Mouse (Mus musculus) CH12.LX (cell line): Measurements from ENCODE around the gene Slc2a3. TPM values are rescaled to one million over a fixed set of nuclear protein-coding genes. Genes with fewer than 3 reads are reported as not detected.

Experiments
- DNase-seq: peaks from one replicate; pipeline ENCODE4 v3.0.0-alpha.2; 2013; ENCODE audit errors: extremely low read depth
- H3K27ac ChIP-seq: 2 replicates; pipeline ENCODE4 v1.5.1; 2012; ENCODE audit warnings: low read depth, mild to moderate bottlenecking, control low read depth, moderate library complexity; ENCODE audit not compliant: insufficient read depth
- H3K27me3 ChIP-seq: replicated peaks from 2 replicates; pipeline ENCODE3; 2012; ENCODE audit warnings: inconsistent platforms
- H3K36me3 ChIP-seq, 2 experiments: replicated peaks in 1 of 2; 2 replicates each; pipeline versions ENCODE3 to v1.6.1; 2012; ENCODE audit warnings: inconsistent platforms in 1 of 2, low read length in 1 of 2, mild to moderate bottlenecking in 1 of 2, mixed read lengths in 1 of 2, moderate library complexity in 1 of 2; ENCODE audit not compliant: control insufficient read depth in 1 of 2, insufficient read depth in 1 of 2
- H3K4me1 ChIP-seq, 2 experiments: 2 replicates each; pipeline ENCODE4 v1.6.1; 2012; ENCODE audit warnings: inconsistent platforms in 1 of 2, moderate library complexity in 1 of 2; ENCODE audit not compliant: insufficient read depth in 2 of 2, control insufficient read depth in 1 of 2
- H3K4me2 ChIP-seq: 2 replicates; pipeline ENCODE4 v1.6.1; 2012; ENCODE audit warnings: low read depth, mild to moderate bottlenecking, control low read depth; ENCODE audit not compliant: poor library complexity, insufficient read depth, severe bottlenecking
- H3K4me3 ChIP-seq, 3 experiments: fragments of 150-350 bp in 1 of 3; sonication (generic) in 1 of 3; replicated peaks in 1 of 3; 2 replicates each; pipeline versions ENCODE3 to v1.5.1; 2011 to 2012; ENCODE audit warnings: low read depth in 2 of 3, low read length in 2 of 3, mild to moderate bottlenecking in 2 of 3, moderate library complexity in 2 of 3, control low read depth in 1 of 3, improper control_type of control experiment in 1 of 3, inconsistent platforms in 1 of 3, mixed read lengths in 1 of 3; ENCODE audit not compliant: poor library complexity in 1 of 3
- H3K79me2 ChIP-seq: replicated peaks from 2 replicates; pipeline ENCODE4 v1.6.1; 2012; ENCODE audit warnings: mild to moderate bottlenecking, moderate library complexity; ENCODE audit not compliant: control insufficient read depth, poor library complexity, insufficient read depth, severe bottlenecking; ENCODE audit errors: extremely low read depth
- H3K9ac ChIP-seq: 2 replicates; pipeline ENCODE4 v1.6.1; 2012; ENCODE audit warnings: low read depth, mild to moderate bottlenecking, control low read depth, moderate library complexity; ENCODE audit not compliant: insufficient read depth
- H3K9me3 ChIP-seq: replicated peaks from 2 replicates; pipeline ENCODE3; 2012; ENCODE audit warnings: low read length, inconsistent platforms, mixed read lengths
- CHD2 ChIP-seq: IDR thresholded peaks from 2 replicates; pipeline ENCODE4 v1.6.1; 2011; ENCODE audit warnings: low read length, improper control_type of control experiment
- CTCF ChIP-seq, 2 experiments: IDR thresholded peaks in 1 of 2; conservative IDR thresholded peaks in 1 of 2; 2 replicates each; pipeline ENCODE4 v1.5.1; 2011 to 2012; ENCODE audit warnings: low read depth in 2 of 2, low read length in 2 of 2, improper control_type of control experiment in 1 of 2, inconsistent platforms in 1 of 2, mild to moderate bottlenecking in 1 of 2, moderate library complexity in 1 of 2
- E2F4 ChIP-seq: IDR thresholded peaks from 2 replicates; pipeline ENCODE4 v1.6.1; 2011; ENCODE audit warnings: low read depth, low read length, improper control_type of control experiment; ENCODE audit not compliant: insufficient replicate concordance
- ELF1 ChIP-seq: IDR thresholded peaks from 2 replicates; pipeline ENCODE4 v1.6.1; 2014; ENCODE audit warnings: low read depth, mild to moderate bottlenecking, inconsistent platforms, low read length, improper control_type of control experiment
- EP300 ChIP-seq: IDR thresholded peaks from 2 replicates; pipeline ENCODE4 v1.6.1; 2011; ENCODE audit warnings: low read length, improper control_type of control experiment
- ETS1 ChIP-seq: conservative IDR thresholded peaks from 2 replicates; pipeline ENCODE4 v1.6.1; 2012; ENCODE audit warnings: low read depth, mild to moderate bottlenecking, inconsistent platforms, low read length, improper control_type of control experiment, moderate library complexity
- GABPA ChIP-seq: IDR thresholded peaks from 2 replicates; pipeline ENCODE4 v1.6.1; 2012; ENCODE audit warnings: low read depth, low read length, improper control_type of control experiment, inconsistent platforms; ENCODE audit not compliant: insufficient replicate concordance
- HCFC1 ChIP-seq: IDR thresholded peaks from 2 replicates; pipeline ENCODE4 v1.6.1; 2012; ENCODE audit warnings: low read depth, mild to moderate bottlenecking, inconsistent platforms, low read length, improper control_type of control experiment
- IRF4 ChIP-seq: IDR thresholded peaks from 2 replicates; pipeline ENCODE4 v1.6.1; 2014; ENCODE audit warnings: low read depth, mild to moderate bottlenecking, inconsistent platforms, low read length, improper control_type of control experiment
- JUND ChIP-seq: conservative IDR thresholded peaks from 2 replicates; pipeline ENCODE4 v1.6.1; 2011; ENCODE audit warnings: low read depth, low read length, improper control_type of control experiment
- MAFK ChIP-seq: IDR thresholded peaks from 2 replicates; pipeline ENCODE4 v1.6.1; 2011; ENCODE audit warnings: low read length, improper control_type of control experiment; ENCODE audit not compliant: insufficient replicate concordance
- MXI1 ChIP-seq: IDR thresholded peaks from 2 replicates; pipeline ENCODE4 v1.6.1; 2011; ENCODE audit warnings: mild to moderate bottlenecking, low read depth, low read length, improper control_type of control experiment
- MYC ChIP-seq: IDR thresholded peaks from 2 replicates; pipeline ENCODE4 v1.6.1; 2011; ENCODE audit warnings: low read depth, mild to moderate bottlenecking, improper control_type of control experiment, low read length
- NRF1 ChIP-seq: IDR thresholded peaks from 2 replicates; pipeline ENCODE4 v1.6.1; 2014; ENCODE audit warnings: low read depth, mild to moderate bottlenecking, inconsistent platforms, low read length, improper control_type of control experiment, moderate library complexity
- POLR2A ChIP-seq: IDR thresholded peaks from 2 replicates; pipeline ENCODE4 v1.6.1; 2011; ENCODE audit warnings: low read depth, mild to moderate bottlenecking, improper control_type of control experiment, low read length
- POLR2AphosphoS2 ChIP-seq: IDR thresholded peaks from 2 replicates; pipeline ENCODE4 v1.6.1; 2011; ENCODE audit warnings: low read depth, low read length, improper control_type of control experiment
- RAD21 ChIP-seq: IDR thresholded peaks from 2 replicates; pipeline ENCODE4 v1.6.1; 2011; ENCODE audit warnings: low read depth, mild to moderate bottlenecking, low read length, improper control_type of control experiment, moderate library complexity
- TBP ChIP-seq: conservative IDR thresholded peaks from 2 replicates; pipeline ENCODE4 v1.6.1; 2011; ENCODE audit warnings: low read depth, low read length, improper control_type of control experiment
- TCF12 ChIP-seq: IDR thresholded peaks from 2 replicates; pipeline ENCODE4 v1.6.1; 2014; ENCODE audit warnings: low read depth, mild to moderate bottlenecking, inconsistent platforms, low read length, improper control_type of control experiment
- USF1 ChIP-seq: IDR thresholded peaks from 2 replicates; pipeline ENCODE4 v1.6.1; 2014; ENCODE audit warnings: low read depth, mild to moderate bottlenecking, inconsistent platforms, low read length, improper control_type of control experiment
- ZMIZ1 ChIP-seq: IDR thresholded peaks from 2 replicates; pipeline ENCODE4 v1.6.1; 2012; ENCODE audit warnings: low read depth, mild to moderate bottlenecking, inconsistent platforms, low read length, improper control_type of control experiment
- ZNF384 ChIP-seq: IDR thresholded peaks from 2 replicates; pipeline ENCODE4 v1.6.1; 2012; ENCODE audit warnings: low read depth, low read length, improper control_type of control experiment, inconsistent platforms
- dilution Hi-C: fragments of 300-500 bp; cut with MboI; formaldehyde crosslinking; loops from 2 replicates; pipeline ENCODE4 v1.14.3; 2020; ENCODE audit warnings: low sequenced_read_pairs; ENCODE audit not compliant: extremely low pct_unique_long_range_greater_than_20kb, extremely low pct_ligation_motif_present
- in situ Hi-C: fragments of 300-500 bp; cut with MboI; formaldehyde crosslinking; loops from 3 replicates; pipeline ENCODE4 v1.14.3; 2019; ENCODE audit warnings: low sequenced_read_pairs, low pct_ligation_motif_present, low pct_unique_long_range_greater_than_20kb, mixed read lengths
- polyA plus RNA-seq: library from polyadenylated mRNA; unstranded; fragments of >175 nt; gene quantifications from 2 replicates; pipeline ENCODE4 v1.2.1, GENCODE M21; 2012; ENCODE audit warnings: low read depth; ENCODE audit not compliant: insufficient read length
- total RNA-seq, 2 experiments: library from RNA; depleted of rRNA; stranded (reverse); fragments of 300-350 nt in 1 of 2; fragments of >200 nt in 1 of 2; gene quantifications; 2 replicates each; pipeline ENCODE4 v1.2.3; 2012 to 2014

Gene Slc2a3
- total and polyA plus RNA-seq, 3 experiments = 28.8 to 38.3 (median 29.7) TPM

DNA sequence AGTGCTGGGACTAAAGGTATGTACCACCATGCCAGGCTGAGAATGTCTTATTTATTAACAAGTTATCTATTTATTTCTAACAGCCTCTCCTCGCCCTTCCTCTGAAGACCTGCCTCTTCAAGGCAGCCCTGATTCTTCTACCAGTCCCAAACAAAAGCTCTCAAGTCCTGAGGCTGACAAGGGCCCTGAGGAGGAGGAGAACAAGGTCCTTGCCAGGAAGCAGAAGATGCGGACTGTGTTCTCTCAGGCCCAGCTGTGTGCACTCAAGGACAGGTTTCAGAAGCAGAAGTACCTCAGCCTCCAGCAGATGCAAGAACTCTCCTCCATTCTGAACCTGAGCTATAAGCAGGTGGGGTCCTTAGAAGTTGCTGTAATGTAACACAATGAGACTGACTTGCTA is 90.0 kb downstream of the Slc2a3 start:
- Histone ChIP-seq H3K4me2 (no peak overlapping the region), H3K9ac (no peak overlapping the region), H3K4me1 (no peaks in the 10 kb centered on the region), H3K9me3 (no peaks in the 10 kb centered on the region), H3K27me3 (no peaks in the 10 kb centered on the region), H3K79me2 (no peaks in the 10 kb centered on the region), H3K27ac (no peak overlapping the region), H3K4me3 (no peak overlapping the region), H3K36me3 (no peaks in the 10 kb centered on the region)
- TF ChIP-seq POLR2AphosphoS2 = no peak
- TF ChIP-seq USF1 = no peak
- TF ChIP-seq TCF12 = no peak
- TF ChIP-seq TBP = no peak
- no peak for TF ChIP-seq CTCF (conservative IDR thresholded peaks at IDR 0.05 in 1 of 2, IDR thresholded peaks at IDR 0.05 in 1 of 2; ENCODE audit: low read depth in 2 of 2, low read length in 2 of 2)
- no peak for TF ChIP-seq GABPA
- no peak for TF ChIP-seq MAFK
- TF ChIP-seq JUND = no peak
- TF ChIP-seq POLR2A = no peak
- in situ Hi-C loops = no loop called here
- dilution Hi-C loops = no loop called here
- DNase-seq = no peak

DNA sequence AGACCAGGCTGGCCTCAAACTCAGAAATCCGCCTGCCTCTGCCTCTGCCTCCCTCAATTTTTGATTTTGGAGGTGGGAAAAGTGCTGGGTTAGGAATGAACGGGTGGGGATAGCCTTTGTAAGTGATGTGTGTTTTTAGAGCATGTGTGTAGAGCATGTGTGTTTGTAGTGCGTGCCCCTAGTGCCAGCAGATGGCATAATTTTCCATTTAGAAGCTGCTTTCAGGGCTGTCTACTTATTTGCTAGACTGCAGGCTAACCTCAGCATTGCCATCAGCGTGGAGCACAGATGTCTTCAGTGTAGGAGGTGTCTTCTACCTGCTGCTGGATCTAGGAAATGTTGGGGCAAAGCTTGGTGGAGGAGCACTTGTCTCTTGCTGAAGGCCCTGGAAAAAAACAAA is 92.6 kb downstream of the Slc2a3 start:
- dilution Hi-C loops (no loop called here), in situ Hi-C loops (no loop called here)
- Histone ChIP-seq H3K9ac (no peak overlapping the region), H3K36me3 (no peaks in the 10 kb centered on the region), H3K4me2 (no peak overlapping the region), H3K9me3 (no peaks in the 10 kb centered on the region), H3K79me2 (no peaks in the 10 kb centered on the region), H3K27ac (no peak overlapping the region), H3K4me1 (peaks cover 0 to 6% of the 10 kb centered on the region in 2 experiments; a peak in 2 of 4 replicates), H3K27me3 (no peaks in the 10 kb centered on the region), H3K4me3 (no peak overlapping the region)
- no peak for TF ChIP-seq CHD2
- peak in 1 of 2 experiments; percentile 48; a peak in 2 of 4 replicates for TF ChIP-seq CTCF (conservative IDR thresholded peaks at IDR 0.05 in 1 of 2, IDR thresholded peaks at IDR 0.05 in 1 of 2; ENCODE audit: low read depth in 2 of 2, low read length in 2 of 2)
- peak; percentile 10 for DNase-seq

DNA sequence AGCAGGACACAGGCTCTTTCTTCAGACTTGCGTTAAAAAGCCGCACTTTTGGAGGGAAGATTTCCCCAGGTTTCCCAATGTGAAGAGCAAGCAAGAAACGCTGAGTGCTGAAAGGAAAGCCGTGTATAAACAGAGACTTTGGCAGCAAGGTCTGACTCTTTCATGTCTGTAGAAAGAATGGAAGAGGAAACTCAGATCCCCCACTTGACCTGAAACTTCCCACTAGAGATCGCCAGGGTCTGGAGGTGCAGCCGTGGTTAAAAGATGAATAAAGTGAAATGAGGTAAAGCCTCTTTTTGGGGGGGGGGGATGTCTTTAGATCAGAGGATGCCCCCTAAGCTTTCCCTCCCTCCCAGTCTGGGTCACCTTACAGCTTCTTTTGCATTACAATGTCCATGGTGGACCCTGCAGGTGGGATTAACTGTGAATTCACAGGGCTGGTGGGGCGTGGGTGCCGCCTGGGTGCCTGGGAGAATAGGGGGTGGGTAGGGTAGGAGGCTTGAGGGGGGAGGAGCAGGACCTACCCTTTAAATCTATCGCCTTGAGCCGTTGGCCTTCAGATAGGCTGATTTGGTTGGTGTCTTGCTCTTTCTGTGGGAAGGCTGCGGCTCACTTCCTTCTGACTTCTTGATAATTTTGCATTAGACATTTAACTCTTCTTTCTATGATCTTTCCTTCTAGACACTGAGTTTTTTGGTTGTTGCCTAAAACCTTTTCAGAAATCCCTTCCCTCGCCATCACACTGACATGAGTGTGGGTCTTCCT is 94.2 kb downstream of the Slc2a3 start, which contains the start of gene Nanog:
Gene Nanog (plus strand): TSS at position 454 of the 765 bp plus-strand sequence.
- TF ChIP-seq POLR2AphosphoS2 (no peak), NRF1 (no peak), TCF12 (no peak), ZNF384 (no peak), ELF1 (no peak), ZMIZ1 (no peak), MXI1 (no peak), E2F4 (no peak), MYC (no peak), ETS1 (no peak), GABPA (no peak), HCFC1 (no peak), EP300 (no peak), JUND (no peak), RAD21 (no peak), IRF4 (no peak), USF1 (no peak)
- in situ Hi-C loops = no loop called here
- no peak within 1 kb of the TSS for H3K4me3 ChIP-seq

More for the DNA sequence above, 94.2 kb downstream of the Slc2a3 start, which contains the start of gene Nanog:
- Histone ChIP-seq H3K9ac (no peak within 1 kb of the TSS), H3K4me1 (peaks cover 0 to 6% of the 10 kb centered on the region in 2 experiments; a peak in 2 of 4 replicates), H3K4me2 (no peak within 1 kb of the TSS), H3K79me2 (no peaks in the 10 kb centered on the region), H3K36me3 (no peaks in the 10 kb centered on the region), H3K27ac (no peak within 1 kb of the TSS), H3K27me3 (no peaks in the 10 kb centered on the region), H3K9me3 (no peaks in the 10 kb centered on the region)
- DNase-seq = no peak
- dilution Hi-C loops = no loop called here
